Mouse (Mus musculus) CD4-positive, CD25-positive, alpha-beta regulatory T cell, adult 4 months (primary cell): ENCODE measurements around the gene Ybx2. TPM values are rescaled to one million over a fixed set of nuclear protein-coding genes. Genes with fewer than 3 reads are reported as not detected.

Experiments used
- ATAC-seq: one replicate; pipeline ENCODE4 v1.8.0; 2017
- polyA plus RNA-seq, 2 experiments: library from polyadenylated mRNA; unstranded; fragments of 100-300 nt; shearing (Covaris generic); gene quantifications; one replicate each; pipeline ENCODE4 v1.2.1; 2017

Ybx2 gene
- not detected for polyA plus RNA-seq

DNA sequence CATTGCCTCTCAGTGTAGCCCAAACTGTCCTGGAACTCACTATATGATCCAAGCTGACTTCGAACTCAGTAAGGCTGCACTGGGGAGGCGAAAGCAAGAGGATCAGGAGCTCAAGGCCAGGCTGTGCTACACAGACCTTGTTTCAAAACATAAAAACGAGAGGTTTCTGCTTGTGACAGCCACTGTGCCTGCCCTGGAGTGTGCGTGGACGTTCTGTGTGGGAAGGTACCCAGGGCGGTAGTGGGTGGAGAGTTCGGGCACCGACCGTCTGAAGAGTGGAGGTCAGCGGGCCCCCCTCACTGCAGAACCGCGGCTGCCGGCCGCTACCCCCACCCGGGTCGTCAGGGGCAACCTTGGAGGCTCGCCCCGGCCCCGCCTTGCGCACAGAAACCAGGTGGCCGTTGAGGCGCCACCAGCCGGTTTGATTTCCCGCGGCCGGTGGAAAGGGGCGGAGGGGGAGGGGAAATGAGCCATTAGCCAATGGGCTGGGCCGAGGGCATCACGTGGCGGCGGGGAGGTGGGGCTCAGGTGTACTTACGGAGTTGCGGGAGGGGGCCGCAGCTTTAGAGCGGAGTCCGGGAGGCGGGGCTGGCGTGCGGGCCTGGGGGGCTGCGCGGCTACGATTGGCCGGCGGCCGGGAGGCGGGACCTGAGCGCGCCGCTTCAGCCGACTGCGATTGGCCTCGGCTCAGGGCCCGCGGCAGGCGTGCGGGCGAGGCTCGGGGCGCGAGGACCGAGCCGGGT is at the start of gene Ybx2:
Gene Ybx2, plus strand, starts transcription at position 660 of the 743 bp plus-strand sequence.
- peak; percentile 83 for ATAC-seq

- no peak for ATAC-seq
These were observed 48.5 kb upstream of the Ybx2 start for GRCm38 (mm10) chr11:69886907-69887635.

- ATAC-seq = no peak
These were observed 44.1 kb upstream of the Ybx2 start for GRCm38 (mm10) chr11:69891482-69891881.

DNA sequence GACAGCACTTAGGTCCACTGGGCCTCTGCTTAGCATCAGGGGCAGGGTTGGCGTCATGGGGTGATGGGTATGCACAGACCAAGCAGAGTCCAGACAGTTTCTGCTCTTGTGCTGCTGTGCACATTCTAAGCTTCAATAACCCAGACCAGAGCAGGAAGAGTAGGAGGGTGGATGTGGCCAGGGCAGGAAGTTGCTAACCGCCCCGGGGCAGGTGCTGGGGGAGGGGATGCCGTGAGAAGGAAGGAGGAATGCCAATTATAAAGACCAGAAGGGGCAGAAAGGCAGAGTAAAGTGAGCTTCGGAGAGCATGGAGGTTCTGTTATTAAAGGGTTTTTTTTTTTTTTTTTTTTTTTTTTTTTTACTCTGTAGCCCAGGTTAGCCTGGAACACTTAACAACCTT is 40.9 kb upstream of the Ybx2 start:
- peak; percentile 97 for ATAC-seq

DNA sequence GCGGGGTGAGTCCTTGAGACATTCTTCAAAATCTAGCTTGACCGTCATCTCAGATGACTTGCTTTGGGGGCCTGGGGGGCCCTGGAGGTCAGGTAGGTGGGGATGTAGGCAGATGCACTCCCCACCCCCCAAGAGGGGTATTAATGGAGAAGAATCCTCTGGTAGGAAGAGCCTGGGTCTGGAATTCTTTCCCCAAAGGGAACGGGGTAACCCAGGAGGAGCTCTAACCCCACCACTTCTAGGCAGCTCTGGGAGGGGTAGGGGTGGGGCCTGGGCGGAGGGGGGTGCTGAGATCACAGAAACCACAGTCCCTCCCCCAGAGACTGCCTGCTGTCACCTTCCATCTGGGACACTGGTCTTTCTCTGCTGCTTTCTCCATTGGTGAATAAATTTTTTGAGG is 40.3 kb upstream of the Ybx2 start, which contains the start of gene Acap1:
Gene Acap1, minus strand, starts transcription at position 249 of the 400 bp plus-strand sequence.
- ATAC-seq = peak; percentile 52

DNA sequence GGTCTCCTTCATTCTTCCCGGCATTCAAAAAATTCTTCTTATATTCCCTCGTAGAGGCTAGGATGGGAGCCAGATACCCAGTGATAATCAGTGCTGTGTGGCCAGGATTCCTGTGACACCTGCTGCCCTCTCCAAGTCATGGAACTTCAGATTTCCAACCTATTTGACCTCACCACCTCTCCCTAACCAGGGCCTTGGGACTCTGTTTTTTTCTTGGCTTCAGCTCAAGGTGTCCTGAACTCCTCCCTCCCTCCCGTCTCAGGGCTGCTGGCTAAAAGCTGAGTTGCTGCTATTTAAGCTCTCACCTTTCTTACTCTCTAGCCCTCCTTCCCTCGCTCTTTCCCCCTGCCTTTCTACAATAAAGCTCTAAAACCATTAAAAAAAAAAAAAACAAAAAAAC is 35.7 kb upstream of the Ybx2 start:
- no peak for ATAC-seq

DNA sequence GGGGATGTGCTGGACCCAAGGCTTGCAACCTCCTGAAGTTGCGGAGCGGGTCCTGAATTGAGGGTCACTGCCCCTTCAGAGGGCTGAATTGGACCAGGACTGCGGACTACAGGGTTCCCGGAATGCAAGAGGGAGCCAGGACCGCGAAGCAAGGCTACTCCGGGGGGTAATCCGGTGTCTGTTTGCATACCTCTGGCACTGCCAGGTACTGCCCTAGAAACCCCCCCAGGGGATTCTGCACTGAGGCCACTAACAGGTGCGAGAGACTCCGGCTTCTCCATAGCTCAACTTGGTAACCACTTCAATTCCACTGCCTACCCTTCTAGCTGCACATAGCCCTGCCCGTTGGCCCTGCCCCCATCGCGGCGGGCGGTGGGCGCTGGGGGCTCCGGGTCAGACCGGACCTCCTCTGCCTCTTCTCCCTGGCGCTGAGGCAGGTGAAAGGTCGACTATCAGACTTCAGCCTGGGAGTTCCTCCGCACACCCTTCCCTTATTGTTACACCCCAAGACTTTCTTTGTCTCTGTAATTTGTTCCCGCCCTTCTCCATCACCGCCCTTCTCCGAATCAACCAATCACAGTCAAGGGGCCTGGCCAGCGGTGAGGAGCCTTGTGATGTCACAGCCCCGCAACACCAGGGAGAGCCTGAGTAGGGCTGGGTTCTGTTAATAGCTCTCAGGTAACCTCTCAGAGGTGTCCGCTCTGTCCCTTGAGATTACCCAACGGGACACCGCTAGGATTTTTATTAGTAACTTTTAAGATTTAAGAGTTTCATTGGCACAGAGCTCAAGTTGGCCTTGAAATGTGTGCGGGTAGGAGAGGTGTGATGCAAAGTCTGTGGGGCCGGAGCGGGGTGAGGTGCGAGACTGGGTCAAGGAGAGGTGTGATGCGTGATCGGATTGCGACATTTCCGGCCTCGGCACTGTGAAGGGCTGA is 34.9 kb upstream of the Ybx2 start, which contains the start of the genes 2810408A11Rik and Neurl4:
Gene 2810408A11Rik, minus strand, starts transcription at position 517 of the 935 bp plus-strand sequence.
Gene Neurl4, plus strand, starts transcription at position 602 of the 935 bp plus-strand sequence.
- peak; percentile 95 for ATAC-seq

DNA sequence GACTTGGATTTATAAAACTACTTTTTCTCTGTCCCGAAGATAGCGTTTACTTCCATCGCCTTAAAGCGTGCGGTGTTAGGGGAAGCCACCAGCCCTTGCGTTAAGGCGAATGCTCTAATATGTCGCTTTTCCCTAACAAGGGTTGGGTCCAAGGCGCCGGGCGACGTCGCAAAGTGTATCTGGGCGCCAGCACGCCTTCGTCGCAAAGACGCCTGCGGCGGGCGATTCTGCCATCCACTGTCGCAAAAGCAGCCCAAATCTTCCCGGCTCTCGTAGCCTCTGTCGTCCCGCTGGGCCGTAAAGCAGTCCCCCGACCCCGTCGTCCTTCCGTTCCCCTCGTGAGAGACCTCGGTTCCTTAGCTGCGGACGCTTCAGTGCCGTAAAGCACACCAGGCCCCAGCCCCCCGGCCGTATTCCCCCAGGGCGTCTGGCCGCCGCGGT is 34.2 kb upstream of the Ybx2 start:
- ATAC-seq = peak; percentile 53

GRCm38 (mm10) chr11:69901993-69902392 is 33.6 kb upstream of the Ybx2 start:
- no peak for ATAC-seq

DNA sequence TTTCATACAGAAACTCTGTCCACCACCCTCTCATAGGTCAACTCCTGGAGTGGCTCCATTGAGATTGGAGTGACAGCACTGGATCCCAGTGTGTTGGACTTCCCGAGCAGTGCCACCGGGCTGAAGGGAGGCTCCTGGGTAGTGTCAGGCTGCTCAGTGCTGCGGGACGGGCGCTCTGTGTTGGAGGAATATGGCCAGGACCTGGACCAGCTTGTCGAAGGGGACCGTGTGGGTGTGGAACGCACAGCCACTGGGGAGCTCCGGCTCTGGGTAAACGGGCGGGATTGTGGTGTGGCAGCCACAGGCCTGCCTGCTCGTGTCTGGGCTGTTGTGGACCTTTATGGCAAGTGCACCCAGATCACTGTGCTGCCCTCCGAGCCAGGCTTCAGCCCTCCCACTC is 32.6 kb upstream of the Ybx2 start:
- no peak for ATAC-seq

DNA sequence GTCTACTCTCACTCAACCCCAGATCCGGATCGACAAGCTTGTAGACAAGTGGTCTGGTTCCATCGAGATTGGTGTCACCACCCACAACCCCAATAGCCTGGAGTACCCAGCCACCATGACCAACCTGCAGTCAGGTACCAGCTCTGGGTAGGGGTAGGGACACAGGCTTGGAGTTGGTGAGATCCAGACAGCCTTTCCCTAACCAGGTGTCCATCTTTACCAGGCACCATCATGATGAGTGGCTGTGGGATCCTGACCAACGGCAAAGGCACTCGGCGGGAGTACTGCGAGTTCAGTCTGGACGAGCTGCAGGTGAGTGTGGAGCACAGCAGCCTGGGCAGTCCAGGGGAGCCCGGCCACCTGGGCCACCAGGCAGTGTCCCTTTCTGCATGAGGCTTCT is 31.3 kb upstream of the Ybx2 start:
- ATAC-seq = no peak

GRCm38 (mm10) chr11:69908645-69909044 is 27.0 kb upstream of the Ybx2 start:
- ATAC-seq = no peak

DNA sequence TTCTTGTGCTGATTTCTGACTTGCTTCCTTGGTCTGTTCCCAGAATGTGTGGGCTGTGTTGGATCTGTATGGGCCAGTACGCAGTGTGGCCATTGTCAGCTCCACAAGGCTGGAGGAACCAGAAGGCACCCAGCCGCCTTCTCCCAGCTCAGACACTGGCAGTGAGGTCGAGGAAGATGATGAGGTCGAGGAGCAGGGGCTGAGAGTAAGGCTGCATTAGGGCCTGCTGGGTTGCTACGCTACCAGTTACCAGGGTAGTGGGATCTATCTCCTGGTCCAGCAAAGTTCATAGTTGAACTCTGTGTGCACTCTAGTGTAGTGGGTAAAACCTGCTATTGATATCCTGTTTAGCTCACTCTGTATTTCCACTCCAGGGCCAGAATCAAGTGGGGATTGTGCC is 26.4 kb upstream of the Ybx2 start:
- ATAC-seq = no peak

GRCm38 (mm10) chr11:69910177-69910576 is 25.4 kb upstream of the Ybx2 start:
- no peak for ATAC-seq

DNA sequence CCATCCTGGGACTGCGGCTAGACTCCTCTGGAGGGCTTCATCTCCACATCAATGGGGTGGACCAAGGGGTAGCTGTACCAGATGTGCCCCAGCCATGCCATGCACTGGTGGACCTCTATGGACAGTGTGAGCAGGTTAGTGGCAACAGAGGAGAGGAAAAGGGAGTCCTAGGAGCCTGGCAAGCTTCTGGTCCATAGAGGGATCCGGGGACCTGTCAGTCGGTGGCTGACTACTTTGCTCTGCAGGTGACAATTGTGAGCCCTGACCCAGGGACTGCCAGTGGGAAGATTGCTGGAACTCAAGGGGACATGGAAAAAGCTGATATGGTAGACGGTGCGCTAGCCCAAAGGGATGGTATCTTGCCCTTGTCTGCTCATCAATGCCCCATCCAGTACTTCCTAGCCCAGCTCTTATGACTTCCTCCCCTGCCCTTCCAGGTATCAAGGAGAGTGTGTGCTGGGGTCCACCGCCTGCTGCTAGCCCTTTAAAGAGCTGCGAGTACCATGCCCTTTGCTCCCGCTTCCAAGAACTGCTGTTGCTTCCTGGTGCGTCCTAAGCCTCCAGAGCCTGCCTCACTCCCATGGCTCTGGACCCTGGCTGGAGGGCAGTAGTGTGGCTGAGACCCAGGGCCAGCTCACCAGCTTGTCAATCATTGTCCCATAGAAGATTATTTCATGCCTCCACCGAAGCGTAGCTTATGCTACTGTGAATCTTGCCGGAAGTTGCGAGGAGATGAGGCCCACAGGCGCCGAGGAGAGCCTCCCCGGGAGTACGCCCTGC is 24.6 kb upstream of the Ybx2 start:
- no peak for ATAC-seq

- no peak for ATAC-seq
These were observed 23.9 kb upstream of the Ybx2 start for GRCm38 (mm10) chr11:69911701-69912100.

DNA sequence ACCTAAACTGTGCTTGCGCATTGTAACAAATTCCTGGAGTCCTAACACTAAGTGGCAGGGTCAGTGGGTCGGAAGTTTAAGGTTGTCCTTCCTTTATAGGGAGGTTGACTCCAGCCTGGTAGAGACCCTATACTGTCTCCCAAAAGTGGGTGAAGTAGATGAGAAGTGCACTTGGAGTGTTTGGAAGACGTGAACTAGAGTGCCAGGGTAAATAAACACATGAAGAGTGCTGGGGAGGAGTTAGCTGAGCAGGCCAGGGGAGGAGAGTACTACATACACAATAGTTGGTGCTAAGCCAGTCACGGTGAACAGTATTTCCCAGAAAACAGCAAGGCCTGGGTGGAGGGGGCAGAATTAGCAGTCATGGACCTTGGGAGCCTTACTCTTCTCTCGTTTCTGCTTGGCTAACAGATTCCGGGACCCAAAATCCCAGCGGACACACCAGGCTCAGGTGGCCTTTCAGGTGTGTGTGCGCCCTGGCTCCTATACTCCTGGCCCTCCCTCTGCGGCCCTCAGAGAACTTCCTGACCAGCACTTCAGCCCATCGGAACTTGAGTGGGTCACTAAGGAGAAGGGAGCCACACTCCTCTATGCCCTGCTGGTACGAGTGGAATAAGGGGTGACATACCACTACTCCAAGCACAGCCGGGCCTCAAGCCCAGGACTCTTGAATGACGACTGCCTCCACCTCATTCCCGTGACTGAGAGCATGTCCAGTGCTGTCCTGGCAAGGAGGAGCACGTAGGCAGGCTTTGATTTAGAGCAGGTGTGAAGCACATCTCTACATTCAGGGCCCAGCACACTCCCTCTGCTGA is 22.7 kb upstream of the Ybx2 start:
- ATAC-seq = no peak

GRCm38 (mm10) chr11:69913554-69914371 is 21.8 kb upstream of the Ybx2 start, which contains the start of gene Gps2:
Gene Gps2 (plus strand): TSS chr11:69913888.
- ATAC-seq = peak; percentile 93

DNA sequence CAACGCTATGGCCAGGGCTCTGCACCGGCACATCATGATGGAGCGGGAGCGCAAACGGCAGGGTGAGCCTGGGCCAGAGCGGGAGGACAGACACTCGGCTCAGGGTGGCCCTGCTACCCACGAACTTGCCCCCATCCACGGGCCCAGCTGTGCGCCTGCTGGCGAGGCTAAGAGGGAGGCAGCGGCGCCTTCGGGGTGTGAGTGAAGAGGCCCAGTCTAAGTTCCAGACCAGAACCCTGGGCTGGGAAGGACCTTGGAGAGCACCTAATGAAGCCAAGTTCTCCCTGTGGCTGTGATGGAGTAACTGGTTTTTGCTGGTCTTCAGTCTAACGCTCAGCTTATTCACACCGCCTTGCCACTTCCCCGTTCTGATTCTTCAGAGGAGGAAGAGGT is 21.2 kb upstream of the Ybx2 start:
- ATAC-seq = no peak

GRCm38 (mm10) chr11:69914917-69915430 is 20.6 kb upstream of the Ybx2 start:
- no peak for ATAC-seq
